Mouse (Mus musculus) heart, postnatal 0 days (tissue): ENCODE results near the gene Ago1. TPM values are rescaled to one million over a fixed set of nuclear protein-coding genes. Genes with fewer than 3 reads are reported as not detected.

ENCODE experiments used
- ATAC-seq: fragments of 200-750 bp; cut with Nextera tagmentation; 2 replicates; pipeline ENCODE4 v1.8.0; 2017; ENCODE audit warnings: low read depth, moderate number of reproducible peaks, moderate library complexity; ENCODE audit not compliant: insufficient read depth
- DNase-seq: peaks from one replicate; pipeline ENCODE4 v3.0.0-alpha.2; 2016; ENCODE audit warnings: low spot score
- H3K27ac ChIP-seq: fragments of 300-500 bp; sonication (generic); 2 replicates; pipeline ENCODE4 v1.5.1; 2014; ENCODE audit warnings: low read depth, mild to moderate bottlenecking
- H3K27me3 ChIP-seq: fragments of 300-500 bp; sonication (generic); 2 replicates; pipeline ENCODE4 v1.6.1; 2014; ENCODE audit warnings: low read length, mixed read lengths; ENCODE audit not compliant: control insufficient read depth, insufficient read depth
- H3K36me3 ChIP-seq: fragments of 300-500 bp; sonication (generic); replicated peaks from 2 replicates; pipeline ENCODE4 v1.6.1; 2014; ENCODE audit warnings: low read length, mixed read lengths; ENCODE audit not compliant: control insufficient read depth, insufficient read depth
- H3K4me1 ChIP-seq: fragments of 300-500 bp; sonication (generic); 2 replicates; pipeline ENCODE4 v1.6.1; 2014; ENCODE audit warnings: antibody characterized with exemption; ENCODE audit not compliant: control insufficient read depth, insufficient read depth
- H3K4me2 ChIP-seq: fragments of 300-500 bp; sonication (generic); 2 replicates; pipeline ENCODE4 v1.6.1; 2014; ENCODE audit warnings: low read depth, mild to moderate bottlenecking, low read length, moderate library complexity
- H3K4me3 ChIP-seq: fragments of 300-500 bp; sonication (generic); 2 replicates; pipeline ENCODE4 v1.5.1; 2014; ENCODE audit warnings: low read depth, low read length
- H3K9ac ChIP-seq: fragments of 300-500 bp; sonication (generic); replicated peaks from 2 replicates; pipeline ENCODE4 v1.6.1; 2014; ENCODE audit warnings: low read depth, low read length, mixed read lengths
- H3K9me3 ChIP-seq: fragments of 300-500 bp; sonication (generic); replicated peaks from 2 replicates; pipeline ENCODE4 v1.6.1; 2016; ENCODE audit warnings: low read length; ENCODE audit not compliant: control insufficient read depth
- CTCF ChIP-seq: IDR thresholded peaks from 2 replicates; pipeline ENCODE4 v1.5.1; 2016; ENCODE audit warnings: antibody characterized with exemption, control low read depth, low read depth
- EP300 ChIP-seq: IDR thresholded peaks from 2 replicates; pipeline ENCODE4 v1.6.1; 2016; ENCODE audit warnings: antibody characterized with exemption, low read depth
- WGBS: fragments of 180-500 bp; shearing (Covaris S2); extraction: QIAGEN DNeasy Blood & Tissue Kit; methylation state at CpG from one replicate; pipeline ENCODE4 v1.1.7; 2014; 5-methylcytosine and 5-hydroxymethylcytosine counted together
- polyA plus RNA-seq: library from polyadenylated mRNA; unstranded; fragments of >200 nt; fragmentation: Nextera tagmentation; extraction: Ambion mirVana; gene quantifications from 2 replicates; pipeline ENCODE4 v1.2.1, GENCODE M21; 2015
- total RNA-seq: library from RNA; depleted of rRNA; stranded (reverse); fragments of >200 nt; gene quantifications from 2 replicates; pipeline ENCODE4 v1.2.3, GENCODE M21; 2014; ENCODE audit warnings: low replicate concordance

Ago1 gene
- total and polyA plus RNA-seq, 2 experiments from 2014 or later = 1.4 to 9.9 TPM

DNA sequence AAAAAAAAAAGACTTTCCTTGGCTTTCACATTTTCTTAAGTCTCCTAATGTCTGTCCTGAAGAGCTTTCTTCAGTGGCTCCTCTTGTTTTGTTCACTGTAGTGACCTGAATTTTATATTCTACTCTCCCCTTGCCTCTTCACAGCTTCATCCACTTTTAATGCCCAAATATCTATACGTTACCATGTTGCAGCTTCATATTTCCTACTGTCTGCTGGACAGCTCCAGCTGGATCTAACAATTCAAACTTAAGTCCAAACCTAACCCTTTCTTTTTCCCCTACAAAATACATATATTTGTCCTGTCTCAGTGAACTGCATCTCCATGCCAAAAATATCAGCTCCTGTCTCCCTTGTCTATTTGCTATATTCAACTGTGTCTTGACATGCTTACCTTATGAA lies 951 bp upstream of the Ago1 start:
- TF ChIP-seq CTCF (no peak), EP300 (no peak)
- Histone ChIP-seq H3K4me1 (peaks cover 8% of the 10 kb centered on the region; the same call in 1 of the 2 replicates), H3K4me3 (no peak overlapping the region), H3K27me3 (no peaks in the 10 kb centered on the region), H3K27ac (no peak overlapping the region), H3K4me2 (no peak overlapping the region), H3K9ac (no peak overlapping the region), H3K36me3 (no peaks in the 10 kb centered on the region), H3K9me3 (no peaks in the 10 kb centered on the region)
- no peak for DNase-seq
- ATAC-seq = no peak
- 57% methylated on average over 1 of the region's 1 CpGs for WGBS

DNA sequence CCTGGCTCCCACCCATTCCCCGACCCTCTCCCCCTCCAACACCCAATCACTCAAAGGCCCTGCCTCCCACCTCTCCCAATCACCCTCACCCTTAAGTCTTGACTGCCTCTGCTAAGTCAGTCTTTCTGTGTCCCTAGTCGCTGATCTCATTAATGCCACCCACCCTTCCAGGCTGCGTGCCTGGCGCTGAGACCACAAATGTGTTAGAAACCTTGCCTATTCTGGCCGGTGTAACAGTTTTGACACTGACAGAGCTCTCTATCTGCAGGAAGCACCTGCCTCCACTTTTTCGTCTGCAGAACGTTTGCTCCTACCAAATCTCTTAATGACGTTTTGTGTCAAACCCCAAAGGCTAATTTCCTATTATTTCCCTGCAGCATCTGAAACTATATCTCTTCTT lies 542 bp upstream of the Ago1 start:
- Histone ChIP-seq H3K36me3 (no peaks in the 10 kb centered on the region), H3K9me3 (no peaks in the 10 kb centered on the region), H3K9ac (no peak overlapping the region; the same call in 1 of the 2 replicates), H3K4me2 (peak overlapping the region; percentile 90), H3K4me1 (peaks cover 8% of the 10 kb centered on the region; the same call in 1 of the 2 replicates), H3K27ac (no peak overlapping the region), H3K27me3 (no peaks in the 10 kb centered on the region), H3K4me3 (peak overlapping the region; percentile 75)
- WGBS = 6% methylated on average over 8 of the region's 8 CpGs
- TF ChIP-seq CTCF (no peak), EP300 (no peak)
- DNase-seq = no peak
- peak; percentile 22; the same call in 1 of the 2 replicates for ATAC-seq

GRCm38 (mm10) chr4:126467721-126468284 lies 580 bp downstream of the Ago1 start:
- DNase-seq = peak; percentile 47

DNA sequence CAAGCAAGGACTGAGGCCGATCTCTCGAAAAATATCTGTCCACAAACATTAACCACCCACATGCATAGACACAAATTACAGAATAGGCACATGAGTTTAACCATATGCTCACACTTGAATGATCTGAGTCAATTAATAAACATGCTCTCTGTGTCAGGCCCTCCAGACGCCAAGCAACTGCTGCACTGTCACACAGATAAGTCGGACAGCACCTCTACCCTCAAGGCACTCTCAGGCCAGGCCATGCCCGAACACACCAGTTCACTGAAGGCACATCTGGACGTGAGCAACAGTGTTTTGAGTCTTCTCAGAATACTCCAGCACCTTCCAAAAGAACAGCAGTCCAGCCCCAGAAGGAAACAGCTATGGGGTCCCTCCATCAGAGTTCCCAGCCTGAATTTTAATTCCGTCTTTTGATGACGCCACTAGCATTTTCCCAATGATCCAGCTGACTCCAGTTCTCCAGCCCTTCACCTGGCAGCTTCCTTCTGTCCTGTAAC lies 2.1 kb downstream of the Ago1 start:
- ATAC-seq (no peak), DNase-seq (no peak)
- Histone ChIP-seq H3K4me3 (no peak overlapping the region), H3K4me1 (peaks cover 8% of the 10 kb centered on the region; the same call in 1 of the 2 replicates), H3K27me3 (no peaks in the 10 kb centered on the region), H3K27ac (no peak overlapping the region), H3K36me3 (no peaks in the 10 kb centered on the region), H3K9me3 (no peaks in the 10 kb centered on the region), H3K4me2 (no peak overlapping the region), H3K9ac (no peak overlapping the region)
- TF ChIP-seq CTCF (no peak), EP300 (no peak)
- WGBS = 49% methylated on average over 8 of the region's 8 CpGs

More at GRCm38 (mm10) chr4:126467721-126468284, 580 bp downstream of the Ago1 start:
- Histone ChIP-seq H3K4me2 (peak overlapping the region; percentile 90), H3K36me3 (no peaks in the 10 kb centered on the region), H3K27ac (peak overlapping the region; percentile 51), H3K4me3 (peak overlapping the region; percentile 75), H3K27me3 (no peaks in the 10 kb centered on the region), H3K9me3 (no peaks in the 10 kb centered on the region), H3K9ac (peak overlapping the region; percentile 68), H3K4me1 (peaks cover 8% of the 10 kb centered on the region; the same call in 1 of the 2 replicates)
- peak; percentile 53 for ATAC-seq
- TF ChIP-seq EP300 = no peak
- TF ChIP-seq CTCF = no peak
- WGBS = 4% methylated on average over 23 of the region's 25 CpGs

- H3K27me3 ChIP-seq = no peaks in the 10 kb centered on the region
- peaks cover 10% of the 10 kb centered on the region; the same call in 1 of the 2 replicates for H3K4me1 ChIP-seq
- 24% methylated on average over 8 of the region's 8 CpGs for WGBS
- ATAC-seq (no peak), DNase-seq (peak; percentile 17)
- H3K4me3 ChIP-seq = no peak overlapping the region
- no peak overlapping the region for H3K4me2 ChIP-seq
- no peak overlapping the region for H3K27ac ChIP-seq
- H3K9me3 ChIP-seq = no peaks in the 10 kb centered on the region
- TF ChIP-seq EP300 (no peak), CTCF (no peak)
- H3K9ac ChIP-seq = no peak overlapping the region
- H3K36me3 ChIP-seq = no peaks in the 10 kb centered on the region
These were observed 2.5 kb downstream of the Ago1 start for GRCm38 (mm10) chr4:126465843-126466242.
